In genomic region chr2:103275316-103275960, GRCm38 (mm10) we compare ENCODE assay signal across 25 mouse cellular contexts. TPM values are rescaled to one million over a fixed set of nuclear protein-coding genes. Genes with fewer than 3 reads are reported as not detected.
DNase-seq lines count a peak whose midpoint lies in the region; TF ChIP-seq lines count a peak whose summit lies in the region.
"Had no signal": no experiment of that assay in that cellular context is flagged by ENCODE, and none has a peak within 500 bp of the region (broad histone marks: within the 10 kb centered on the region; RNA-seq: fewer than 3 reads in every experiment).

No protein-coding gene starts in this region.

- H3K4me3 ChIP-seq in heart, embryonic 10.5 days: no peak overlapping the region
- H3K4me3 ChIP-seq in MEL (ENCODE audit: control insufficient read depth in 1 of 2, insufficient read depth in 1 of 2, low read depth in 2 of 2, low read length in 2 of 2): no peak overlapping the region
- H3K4me3 ChIP-seq: embryonic facial prominence, embryonic 13.5 days; embryonic facial prominence, embryonic 15.5 days; erythroblast, embryonic 14.5 days; forebrain, embryonic 13.5 days; forebrain, embryonic 15.5 days had no signal

- TF ChIP-seq RAD21 in MEL (IDR thresholded peaks at IDR 0.05; ENCODE audit: low read depth, low read length): no peak

- no peak overlapping the region for H3K27ac ChIP-seq in heart, embryonic 10.5 days
- H3K27ac ChIP-seq in MEL (ENCODE audit: control insufficient read depth, low read depth, low read length): no peak overlapping the region
- H3K27ac ChIP-seq: embryonic facial prominence, embryonic 13.5 days; embryonic facial prominence, embryonic 15.5 days; forebrain, embryonic 13.5 days; forebrain, embryonic 15.5 days had no signal

- no peak overlapping the region for H3K9ac ChIP-seq in MEL (ENCODE audit: control insufficient read depth, low read depth, low read length, poor library complexity, severe bottlenecking)
- H3K9ac ChIP-seq: embryonic facial prominence, embryonic 13.5 days; embryonic facial prominence, embryonic 15.5 days; forebrain, embryonic 13.5 days; forebrain, embryonic 15.5 days; forebrain, postnatal 0 days had no signal

- no peaks in the 10 kb centered on the region for H3K36me3 ChIP-seq in heart, embryonic 10.5 days
- H3K36me3 ChIP-seq in MEL (ENCODE audit: control insufficient read depth in 1 of 2, insufficient read depth in 2 of 2, low read length in 2 of 2): no peaks in the 10 kb centered on the region
- H3K36me3 ChIP-seq: embryonic facial prominence, embryonic 13.5 days; embryonic facial prominence, embryonic 15.5 days; forebrain, embryonic 15.5 days; G1E had no signal

- no peaks in the 10 kb centered on the region for H3K79me2 ChIP-seq in MEL (ENCODE audit: control insufficient read depth, insufficient read depth, low read length, poor library complexity)

- TF ChIP-seq POLR2A in MEL (IDR thresholded peaks at IDR 0.05; ENCODE audit: control insufficient read depth in 1 of 2, insufficient read depth in 1 of 2, low read depth in 1 of 2, low read length in 2 of 2, poor library complexity in 1 of 2): no peak

- WGBS in heart, embryonic 10.5 days: 87% methylated on average over 6 of the region's 6 CpGs

- TF ChIP-seq EP300 in MEL (IDR thresholded peaks at IDR 0.05; ENCODE audit: low read depth in 1 of 2, low read length in 2 of 2): no peak

- H3K4me1 ChIP-seq in heart, embryonic 10.5 days: peaks cover 7% of the 10 kb centered on the region; the same call in 1 of the 2 replicates
- H3K4me1 ChIP-seq in MEL (ENCODE audit: control insufficient read depth in 1 of 2, insufficient read depth in 2 of 2, low read length in 2 of 2): no peaks in the 10 kb centered on the region
- H3K4me1 ChIP-seq: embryonic facial prominence, embryonic 13.5 days; embryonic facial prominence, embryonic 15.5 days; forebrain, embryonic 13.5 days; forebrain, embryonic 15.5 days had no signal

- no peaks in the 10 kb centered on the region for H3K27me3 ChIP-seq in heart, embryonic 10.5 days (ENCODE audit: insufficient read depth, poor library complexity, severe bottlenecking)
- H3K27me3 ChIP-seq in MEL (ENCODE audit: control insufficient read depth in 1 of 2, insufficient read depth in 2 of 2, low read length in 2 of 2): peaks cover 4 to 12% of the 10 kb centered on the region in 2 experiments
- H3K27me3 ChIP-seq: CH12.LX; embryonic facial prominence, embryonic 13.5 days; embryonic facial prominence, embryonic 15.5 days; forebrain, embryonic 13.5 days; forebrain, embryonic 15.5 days had no signal

- peak; percentile 64 for DNase-seq in adrenal gland, adult 2 months
- DNase-seq in adrenal gland, postnatal 14 days: no peak
- DNase-seq in heart, adult 11 months: peak; percentile 59
- no peak for DNase-seq in heart, embryonic 10.5 days (ENCODE audit: low spot score)
- no peak for DNase-seq in MEL (ENCODE audit: low read depth, low spot score)
- no peak for DNase-seq in thymus, postnatal 10 days (ENCODE audit: low spot score in 2 of 2)
- DNase-seq: adrenal gland, postnatal 10 days; B cell, adult 2 months; cerebellum, adult 11 months; cerebellum, adult 18-20 months; cerebellum, adult 8-10 months; cerebellum, adult 9-11 months; cerebellum, postnatal 14 days; cerebellum, postnatal 36 days; embryo, embryonic 11 days; forebrain, postnatal 0 days had no signal

- no peak for TF ChIP-seq CTCF in MEL (IDR thresholded peaks at IDR 0.05 in 2 of 3, conservative IDR thresholded peaks at IDR 0.05 in 1 of 3; ENCODE audit: control insufficient read depth in 1 of 3, insufficient read depth in 1 of 3, low read depth in 2 of 3, low read length in 3 of 3, poor library complexity in 1 of 3, severe bottlenecking in 1 of 3)

- no peaks in the 10 kb centered on the region for H3K9me3 ChIP-seq in heart, embryonic 10.5 days
- H3K9me3 ChIP-seq in MEL (replicated peaks; ENCODE audit: insufficient read depth, low read length): no peaks in the 10 kb centered on the region
- H3K9me3 ChIP-seq: embryonic facial prominence, embryonic 13.5 days; embryonic facial prominence, embryonic 15.5 days; forebrain, embryonic 13.5 days; forebrain, embryonic 15.5 days; G1E had no signal

TF ChIP-seq in MEL, 35 proteins besides CTCF, POLR2A, EP300 and RAD21:
- TF ChIP-seq JUND (IDR thresholded peaks at IDR 0.05; ENCODE audit: low read depth, low read length) (no peak), RCOR1 (IDR thresholded peaks at IDR 0.05; ENCODE audit: low read depth, low read length) (no peak), TBP (IDR thresholded peaks at IDR 0.05; ENCODE audit: low read depth, low read length) (no peak), USF1 (IDR thresholded peaks at IDR 0.05; ENCODE audit: low read depth, low read length) (0 out of 2 replicates have a peak, but pooled peaks have one; percentile 24)

RNA-seq across cellular contexts. Expression of gene Ehf, which starts 27.6 kb away (rescaled TPM):
- total RNA-seq in adrenal gland, adult 2 months (2021): 1 to 10 TPM in 1 of 2 experiments, not detected in 1; 1.4 TPM
- polyA plus RNA-seq in adrenal gland, adult 2 months (2012; rRNA removed): 0.17 and 0.72 TPM in 2 replicates
- total RNA-seq in adrenal gland, postnatal 14 days (2021): 0.41 and 1.2 TPM in 2 replicates
- not detected in 2 replicates for polyA plus RNA-seq in heart, embryonic 10.5 days (2016; fragmentation: Nextera tagmentation; extraction: Ambion mirVana)
- not detected in 2 replicates for total RNA-seq in MEL (2012; rRNA removed)
- not detected for polyA plus RNA-seq in MEL (2012; ENCODE audit: insufficient read depth in 1 of 2, insufficient read length in 2 of 2, low read depth in 1 of 2, low replicate concordance in 2 of 2, missing spikeins in 1 of 2)
- total RNA-seq: common myeloid progenitor, adult 5-6 weeks had no signal
- polyA plus RNA-seq: forebrain, embryonic 11.5 days had no signal

Comparison
In these comparisons a context has a peak if more than half of its experiments do, and no peak if none do; other contexts are left out.
1. DNase-seq: peak in adrenal gland, adult 2 months (single experiment) and heart, adult 11 months (single experiment); none in adrenal gland, postnatal 14 days (single experiment), heart, embryonic 10.5 days (single experiment), MEL (single experiment) and thymus, postnatal 10 days (0 of 2).